Mouse (Mus musculus): ENCODE measurements at regions not wholly inside any gene's neighbourhood (a gene's known extent, or its start where the extent isn't known, plus 50 kb on each side); places are given as distances from the start of the nearest gene placed in this dataset.

GRCm38 (mm10) chr5:4304201-4304600, 112.0 kb downstream of the Mterf1b start:
- H3K27ac ChIP-seq (ENCODE audit: low read depth): no peak overlapping the region
- no peaks in the 10 kb centered on the region for H3K9me3 ChIP-seq (ENCODE audit: control insufficient read depth, low read length)
- WGBS: 66% methylated on average over 5 of the region's 5 CpGs
- H3K4me3 ChIP-seq (ENCODE audit: low read depth, low read length): no peak overlapping the region
- H3K27me3 ChIP-seq (replicated peaks; ENCODE audit: control insufficient read depth, insufficient read depth, low read length): no peaks in the 10 kb centered on the region
- DNase-seq (ENCODE audit: low spot score): no peak
- H3K4me2 ChIP-seq (ENCODE audit: low read length): no peak overlapping the region
- no peak overlapping the region for H3K9ac ChIP-seq (ENCODE audit: low read length)
- H3K4me1 ChIP-seq (replicated peaks; ENCODE audit: control insufficient read depth, insufficient read depth, low read length): no peaks in the 10 kb centered on the region
- no peak for ATAC-seq (replicated peaks; ENCODE audit: low FRiP score, low TSS enrichment, low read depth)
- H3K36me3 ChIP-seq (ENCODE audit: control insufficient read depth, insufficient read depth, low read length): no peaks in the 10 kb centered on the region

- no peak overlapping the region for H3K4me3 ChIP-seq (ENCODE audit: low read depth, low read length)
- no peak overlapping the region for H3K9ac ChIP-seq (ENCODE audit: low read length)
- no peak for DNase-seq (ENCODE audit: low spot score)
- H3K36me3 ChIP-seq (ENCODE audit: control insufficient read depth, insufficient read depth, low read length): no peaks in the 10 kb centered on the region
- no peaks in the 10 kb centered on the region for H3K27me3 ChIP-seq (replicated peaks; ENCODE audit: control insufficient read depth, insufficient read depth, low read length)
- ATAC-seq (replicated peaks; ENCODE audit: low FRiP score, low TSS enrichment, low read depth): no peak
- H3K4me2 ChIP-seq (ENCODE audit: low read length): no peak overlapping the region
- 82% methylated on average over 5 of the region's 5 CpGs for WGBS
- H3K9me3 ChIP-seq (ENCODE audit: control insufficient read depth, low read length): no peaks in the 10 kb centered on the region
- peaks cover 7% of the 10 kb centered on the region for H3K4me1 ChIP-seq (replicated peaks; ENCODE audit: control insufficient read depth, insufficient read depth, low read length)
- no peak overlapping the region for H3K27ac ChIP-seq (ENCODE audit: low read depth)
Observed at GRCm38 (mm10) chr5:4308514-4308913, 116.3 kb downstream of the Mterf1b start.

- Histone ChIP-seq H3K4me1 (replicated peaks; ENCODE audit: control insufficient read depth, insufficient read depth, low read length) (peaks cover 7% of the 10 kb centered on the region), H3K27ac (ENCODE audit: low read depth) (0 out of 2 replicates have a peak overlapping the region, but pooled peaks have one; percentile 7), H3K9me3 (ENCODE audit: control insufficient read depth, low read length) (no peaks in the 10 kb centered on the region), H3K4me3 (ENCODE audit: low read depth, low read length) (no peak overlapping the region), H3K9ac (ENCODE audit: low read length) (no peak overlapping the region), H3K36me3 (ENCODE audit: control insufficient read depth, insufficient read depth, low read length) (no peaks in the 10 kb centered on the region), H3K4me2 (ENCODE audit: low read length) (no peak overlapping the region), H3K27me3 (replicated peaks; ENCODE audit: control insufficient read depth, insufficient read depth, low read length) (no peaks in the 10 kb centered on the region)
- 60% methylated on average over 4 of the region's 4 CpGs for WGBS
- ATAC-seq (replicated peaks; ENCODE audit: low FRiP score, low TSS enrichment, low read depth) (no peak), DNase-seq (ENCODE audit: low spot score) (no peak)
Observed at GRCm38 (mm10) chr5:4311169-4311568, 119.0 kb downstream of the Mterf1b start.

- 56% methylated on average over 4 of the region's 4 CpGs for WGBS
- DNase-seq (ENCODE audit: low spot score): no peak
Observed at GRCm38 (mm10) chr5:4311599-4311998, 119.4 kb downstream of the Mterf1b start.

GRCm38 (mm10) chr5:4312675-4313074, 120.5 kb downstream of the Mterf1b start:
- WGBS: 32% methylated on average over 14 of the region's 14 CpGs
- ATAC-seq (replicated peaks; ENCODE audit: low FRiP score, low TSS enrichment, low read depth): peak; percentile 71; the same call in 1 of the 2 replicates
- no peaks in the 10 kb centered on the region for H3K9me3 ChIP-seq (ENCODE audit: control insufficient read depth, low read length)
- peak overlapping the region; percentile 36 for H3K4me2 ChIP-seq (ENCODE audit: low read length)
- H3K4me3 ChIP-seq (ENCODE audit: low read depth, low read length): peak overlapping the region; percentile 4; the same call in 1 of the 2 replicates
- H3K27me3 ChIP-seq (replicated peaks; ENCODE audit: control insufficient read depth, insufficient read depth, low read length): no peaks in the 10 kb centered on the region
- H3K9ac ChIP-seq (ENCODE audit: low read length): no peak overlapping the region
- DNase-seq (ENCODE audit: low spot score): peak; percentile 60
- H3K4me1 ChIP-seq (replicated peaks; ENCODE audit: control insufficient read depth, insufficient read depth, low read length): peaks cover 7% of the 10 kb centered on the region
- H3K27ac ChIP-seq (ENCODE audit: low read depth): peak overlapping the region; percentile 54
- no peaks in the 10 kb centered on the region for H3K36me3 ChIP-seq (ENCODE audit: control insufficient read depth, insufficient read depth, low read length)

More at GRCm38 (mm10) chr5:4311599-4311998, 119.4 kb downstream of the Mterf1b start:
- no peak overlapping the region for H3K9ac ChIP-seq (ENCODE audit: low read length)
- H3K4me3 ChIP-seq (ENCODE audit: low read depth, low read length): no peak overlapping the region
- H3K36me3 ChIP-seq (ENCODE audit: control insufficient read depth, insufficient read depth, low read length): no peaks in the 10 kb centered on the region
- peaks cover 7% of the 10 kb centered on the region for H3K4me1 ChIP-seq (replicated peaks; ENCODE audit: control insufficient read depth, insufficient read depth, low read length)
- no peaks in the 10 kb centered on the region for H3K9me3 ChIP-seq (ENCODE audit: control insufficient read depth, low read length)
- H3K27me3 ChIP-seq (replicated peaks; ENCODE audit: control insufficient read depth, insufficient read depth, low read length): no peaks in the 10 kb centered on the region
- H3K27ac ChIP-seq (ENCODE audit: low read depth): peak overlapping the region; percentile 11; the same call in 1 of the 2 replicates
- ATAC-seq (replicated peaks; ENCODE audit: low FRiP score, low TSS enrichment, low read depth): no peak
- H3K4me2 ChIP-seq (ENCODE audit: low read length): no peak overlapping the region

- 40% methylated on average over 8 of the region's 8 CpGs for WGBS
- ATAC-seq (replicated peaks; ENCODE audit: low FRiP score, low TSS enrichment, low read depth) (no peak), DNase-seq (ENCODE audit: low spot score) (no peak)
- peaks cover 19% of the 10 kb centered on the region for H3K4me1 ChIP-seq (replicated peaks; ENCODE audit: control insufficient read depth, insufficient read depth, low read length)
- H3K4me2 ChIP-seq (ENCODE audit: low read length): no peak overlapping the region
- H3K9ac ChIP-seq (ENCODE audit: low read length): no peak overlapping the region
- no peak overlapping the region for H3K4me3 ChIP-seq (ENCODE audit: low read depth, low read length)
- H3K36me3 ChIP-seq (ENCODE audit: control insufficient read depth, insufficient read depth, low read length): no peaks in the 10 kb centered on the region
- H3K9me3 ChIP-seq (ENCODE audit: control insufficient read depth, low read length): peaks cover 4% of the 10 kb centered on the region; the same call in 1 of the 2 replicates
- H3K27ac ChIP-seq (ENCODE audit: low read depth): peak overlapping the region; percentile 54; the same call in 1 of the 2 replicates
- no peaks in the 10 kb centered on the region for H3K27me3 ChIP-seq (replicated peaks; ENCODE audit: control insufficient read depth, insufficient read depth, low read length)
Observed at GRCm38 (mm10) chr5:4322634-4323386, 130.6 kb downstream of the Mterf1b start.

- ATAC-seq (replicated peaks; ENCODE audit: low FRiP score, low TSS enrichment, low read depth): no peak
- Histone ChIP-seq H3K36me3 (ENCODE audit: control insufficient read depth, insufficient read depth, low read length) (no peaks in the 10 kb centered on the region), H3K4me2 (ENCODE audit: low read length) (no peak overlapping the region), H3K4me3 (ENCODE audit: low read depth, low read length) (no peak overlapping the region), H3K9ac (ENCODE audit: low read length) (no peak overlapping the region), H3K9me3 (ENCODE audit: control insufficient read depth, low read length) (peaks cover 4% of the 10 kb centered on the region; the same call in 1 of the 2 replicates), H3K27ac (ENCODE audit: low read depth) (no peak overlapping the region), H3K4me1 (replicated peaks; ENCODE audit: control insufficient read depth, insufficient read depth, low read length) (peaks cover 19% of the 10 kb centered on the region), H3K27me3 (replicated peaks; ENCODE audit: control insufficient read depth, insufficient read depth, low read length) (no peaks in the 10 kb centered on the region)
- WGBS: 80% methylated on average over 2 of the region's 2 CpGs
- no peak for DNase-seq (ENCODE audit: low spot score)
Observed at GRCm38 (mm10) chr5:4323387-4323704, 131.2 kb downstream of the Mterf1b start.

GRCm38 (mm10) chr5:4325813-4326212, 133.6 kb downstream of the Mterf1b start:
- Histone ChIP-seq H3K9me3 (ENCODE audit: control insufficient read depth, low read length) (no peaks in the 10 kb centered on the region), H3K27me3 (replicated peaks; ENCODE audit: control insufficient read depth, insufficient read depth, low read length) (no peaks in the 10 kb centered on the region), H3K36me3 (ENCODE audit: control insufficient read depth, insufficient read depth, low read length) (no peaks in the 10 kb centered on the region), H3K27ac (ENCODE audit: low read depth) (no peak overlapping the region), H3K4me2 (ENCODE audit: low read length) (no peak overlapping the region), H3K9ac (ENCODE audit: low read length) (no peak overlapping the region), H3K4me1 (replicated peaks; ENCODE audit: control insufficient read depth, insufficient read depth, low read length) (peaks cover 19% of the 10 kb centered on the region), H3K4me3 (ENCODE audit: low read depth, low read length) (no peak overlapping the region)
- DNase-seq (ENCODE audit: low spot score) (peak; percentile 57), ATAC-seq (replicated peaks; ENCODE audit: low FRiP score, low TSS enrichment, low read depth) (peak; percentile 87)
- WGBS: 3% methylated on average over 3 of the region's 3 CpGs
